Mouse (Mus musculus) heart, postnatal 25 days (tissue): ENCODE measurements around the gene Dhx33. TPM values are rescaled to one million over a fixed set of nuclear protein-coding genes. Genes with fewer than 3 reads are reported as not detected.

Experiments
- DNase-seq: peaks from one replicate; pipeline ENCODE4 v3.0.0; 2022; ENCODE audit warnings: low spot score
- intact Hi-C: fragments of 180-260 bp; cut with DNase I; formaldehyde crosslinking; loops from one replicate; pipeline ENCODE4 v1.15.1; 2025
- total RNA-seq, 2 experiments: library from RNA; stranded (reverse); gene quantifications; 2 replicates each; pipeline ENCODE4 v1.2.3; 2021

Dhx33 gene
- total RNA-seq, 2 experiments from 2014 or later, result 8.1 to 9.3 TPM

DNA sequence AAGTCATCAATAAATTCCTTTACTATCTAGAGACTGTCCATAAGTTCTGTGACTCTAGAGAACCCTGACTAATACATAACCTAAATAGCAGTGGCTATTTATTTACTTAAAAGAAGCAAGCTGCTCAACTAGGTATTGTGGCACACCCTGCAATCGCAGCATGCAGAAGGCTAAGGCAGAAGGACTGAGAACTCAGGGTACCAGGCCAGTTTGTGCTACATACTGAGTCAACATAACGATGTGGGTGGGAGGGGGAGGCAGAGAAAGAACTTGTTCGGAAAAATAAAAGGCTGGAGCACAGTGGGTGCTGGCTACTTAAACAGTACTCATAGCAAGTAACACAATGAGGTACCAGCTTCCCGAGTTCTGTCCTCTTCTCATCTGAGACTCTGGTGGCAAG, 3.1 kb downstream of the Dhx33 start:
- intact Hi-C loops, result no loop called here
- no peak for DNase-seq

DNA sequence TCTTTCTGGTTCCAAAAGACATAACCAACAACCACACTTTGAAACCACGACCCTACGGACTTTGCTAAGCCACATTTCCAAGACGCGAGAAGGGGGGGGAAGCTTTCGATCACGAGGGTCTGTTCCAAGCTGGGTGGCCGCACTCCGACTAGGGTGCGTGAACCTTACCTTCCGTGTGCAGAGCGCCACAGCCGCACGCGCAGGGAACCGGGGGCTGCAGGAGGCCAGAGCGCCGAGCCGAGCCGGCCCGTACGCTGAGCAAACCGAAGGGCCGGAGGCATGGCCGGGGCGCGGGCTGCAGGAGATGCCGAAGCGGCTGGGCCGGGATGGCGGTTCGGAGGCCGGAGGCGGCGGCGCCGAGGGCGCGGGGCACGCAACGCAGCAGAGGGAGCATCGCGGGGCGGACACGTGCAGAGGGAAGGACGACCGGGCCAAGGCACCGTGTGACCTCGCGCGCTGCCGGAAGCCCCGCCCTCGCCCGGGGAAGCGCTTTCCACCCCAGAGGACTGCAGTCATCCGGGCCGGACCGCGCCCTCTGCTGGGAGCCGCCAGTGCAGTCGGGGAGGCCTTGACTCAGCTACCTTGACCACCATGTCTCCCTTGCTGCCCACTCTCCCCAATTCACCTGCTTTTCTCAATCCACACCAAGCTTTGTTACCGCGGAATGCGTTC, 21.5 kb downstream of the Dhx33 start, which contains the start of gene C1qbp:
C1qbp (minus strand) TSS at position 470 of the 672 bp plus-strand sequence.
- peak; percentile 82 for DNase-seq
- intact Hi-C loops, result loop anchor here (1.0 to 5.0 kb wide), 2 partner anchors 21 to 70 kb away; no protein-coding TSS in a partner anchor

DNA sequence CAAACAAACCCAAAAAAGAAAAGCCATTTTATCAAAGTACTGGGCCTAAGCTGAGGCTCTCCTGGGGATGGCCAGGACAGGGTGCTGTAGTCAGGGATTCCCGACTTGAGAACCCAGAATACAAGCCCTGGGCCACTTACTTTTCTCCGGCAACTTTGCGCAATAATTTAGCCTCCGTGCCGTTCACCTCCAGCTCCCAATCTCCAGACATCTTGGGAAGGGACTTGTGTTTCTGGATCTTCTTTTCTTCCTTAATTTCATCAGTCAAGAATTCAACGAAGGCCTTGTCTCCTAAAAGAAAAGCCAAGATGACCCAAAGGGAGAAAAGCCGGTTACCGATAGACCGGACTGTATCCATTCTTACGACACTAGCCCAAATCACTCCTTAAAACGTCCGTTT, 22.2 kb downstream of the Dhx33 start:
- intact Hi-C loops, result loop anchor here (5.0 kb wide), 1 partner anchor 70 kb away; no protein-coding TSS in a partner anchor
- no peak for DNase-seq

DNA sequence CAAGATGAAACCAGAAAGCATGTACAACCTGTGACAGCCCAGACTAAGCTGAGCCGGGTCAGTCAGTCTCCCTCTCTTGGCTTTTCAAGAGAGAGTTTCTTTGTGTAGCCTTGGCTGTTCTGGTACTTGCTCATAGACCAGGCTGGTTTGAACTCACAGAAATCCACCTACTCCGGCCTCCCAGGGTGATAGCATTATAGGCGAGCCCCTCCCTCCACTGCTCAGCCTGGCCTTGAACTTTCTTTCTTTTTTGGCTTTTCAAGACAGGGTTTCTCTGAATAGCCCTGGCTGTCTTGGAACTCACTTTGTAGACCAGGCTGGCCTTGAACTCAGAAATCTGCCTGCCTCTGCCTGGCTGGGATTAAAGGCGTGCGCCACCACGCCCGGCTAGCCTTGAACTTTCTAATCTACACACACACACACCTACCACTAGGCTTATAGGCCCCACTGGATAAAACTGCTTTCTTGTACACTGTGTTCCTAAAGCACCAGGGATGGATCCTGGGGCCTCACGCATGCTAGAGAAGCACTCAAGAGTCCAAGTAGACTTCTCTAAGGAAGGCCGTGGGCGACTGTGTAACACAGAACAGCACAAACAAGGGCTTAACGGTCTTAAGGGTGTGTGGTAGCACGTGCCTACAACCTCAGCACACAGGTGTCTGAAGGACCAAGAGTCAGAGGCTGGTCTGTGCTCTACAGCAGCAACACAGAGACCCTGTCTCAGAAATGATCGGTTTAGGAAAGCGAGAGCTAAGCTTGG, 23.3 kb downstream of the Dhx33 start:
- intact Hi-C loops, result loop anchor here (5.0 kb wide), 1 partner anchor 71 kb away; no protein-coding TSS in a partner anchor
- DNase-seq, result no peak

DNA sequence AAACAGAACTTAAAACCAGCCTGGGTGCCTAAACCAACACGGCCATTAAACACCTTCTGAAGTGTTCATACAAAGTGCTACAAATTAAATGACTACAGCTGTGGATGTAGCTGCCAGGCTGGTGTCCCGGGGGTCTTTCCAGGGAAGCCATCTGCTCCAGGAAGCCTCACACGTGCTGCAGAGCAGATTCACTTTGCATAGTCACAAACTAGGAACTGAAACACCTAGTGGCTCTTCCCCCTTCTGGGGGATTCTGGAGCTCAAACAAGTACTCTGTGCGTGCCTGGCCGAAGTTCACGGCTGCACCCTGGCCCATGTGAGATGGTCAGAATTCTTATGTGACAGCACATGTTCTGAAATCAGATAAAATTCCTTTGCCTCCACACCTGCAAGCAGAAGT, 24.0 kb downstream of the Dhx33 start:
- intact Hi-C loops, result loop anchor here (5.0 kb wide), 1 partner anchor 72 kb away; no protein-coding TSS in a partner anchor
- DNase-seq, result no peak

DNA sequence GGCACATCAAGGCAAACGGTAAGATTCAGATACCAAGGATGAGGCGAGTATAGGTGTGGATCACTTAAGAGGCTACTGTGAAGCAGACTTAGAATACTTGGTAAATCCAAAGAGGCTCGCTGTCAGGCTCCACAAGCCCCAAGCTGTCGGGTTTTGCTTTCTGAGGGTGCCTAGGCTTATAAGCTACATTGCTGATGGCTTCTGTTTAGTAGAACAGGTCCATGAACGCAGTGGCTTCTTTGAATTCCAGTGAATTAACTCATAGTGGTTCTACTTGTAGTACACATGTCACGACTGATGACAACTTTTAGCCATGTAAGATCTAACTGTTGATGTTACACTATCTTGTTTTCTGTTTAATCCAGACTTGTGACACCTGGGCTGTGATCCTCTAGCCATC, 26.9 kb downstream of the Dhx33 start:
- intact Hi-C loops, result no loop called here

DNA sequence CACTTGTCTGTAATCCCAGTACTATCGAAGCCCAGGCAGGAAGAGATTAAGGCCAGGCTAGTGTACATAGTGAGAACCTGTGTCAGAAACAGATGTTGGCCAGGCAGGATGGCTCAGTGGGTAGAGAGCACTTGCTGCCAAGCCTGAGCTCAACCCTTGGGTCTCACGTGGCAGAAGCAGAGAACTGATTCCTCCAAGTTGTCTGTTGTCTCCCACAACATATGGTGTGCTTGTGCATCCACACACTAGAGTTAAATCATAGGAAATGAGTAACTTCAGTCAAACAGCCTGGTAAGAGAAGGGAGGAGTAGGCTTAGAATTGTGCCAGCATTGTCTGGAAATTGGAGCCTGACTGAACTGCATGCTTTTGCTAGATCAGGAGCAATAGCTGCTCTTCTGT, 29.0 kb downstream of the Dhx33 start:
- intact Hi-C loops, result no loop called here
- no peak for DNase-seq

More for the DNA sequence above, 26.9 kb downstream of the Dhx33 start:
- no peak for DNase-seq

DNA sequence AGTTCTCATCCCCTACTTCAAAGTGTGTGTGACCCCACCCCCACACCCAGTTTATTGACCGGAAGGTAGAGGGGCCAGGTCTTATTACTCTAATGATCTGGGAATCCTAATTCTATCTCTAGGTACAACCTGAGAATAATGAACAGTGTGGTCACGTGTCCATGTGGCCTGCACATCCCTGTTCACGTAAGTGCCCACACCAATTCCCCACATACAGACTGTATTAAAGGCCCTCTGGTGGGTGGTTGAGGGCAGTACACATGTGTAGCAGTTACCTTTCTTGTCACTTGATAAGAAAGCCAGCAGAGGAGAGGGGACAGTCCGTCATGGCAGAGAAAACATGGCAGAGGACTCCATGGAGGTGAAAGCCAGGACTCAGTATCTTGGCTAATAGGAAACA, 30.3 kb downstream of the Dhx33 start:
- intact Hi-C loops, result loop anchor here (5.0 kb wide), 1 partner anchor 43 kb away; the partner anchor contains the start of genes Derl2 and Mis12
- DNase-seq, result no peak

DNA sequence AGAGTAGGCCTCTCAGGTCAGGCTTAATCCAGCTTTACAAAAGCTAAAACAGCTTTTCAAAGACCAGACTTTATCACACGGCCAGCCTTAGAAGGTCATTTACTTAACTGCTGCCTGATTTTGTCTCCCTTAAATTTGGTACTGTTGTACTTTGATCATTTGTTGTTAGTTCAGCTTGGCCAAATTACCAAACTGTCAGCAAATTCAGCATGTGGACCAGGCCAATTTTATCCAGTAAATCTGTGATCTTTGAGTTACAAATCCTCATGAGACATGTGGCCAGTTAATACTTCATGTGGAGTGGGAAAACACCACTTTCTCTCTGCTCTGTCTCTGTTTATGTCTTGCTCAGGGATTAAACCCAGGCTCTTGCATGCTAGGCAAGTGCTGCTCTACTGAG, 31.7 kb downstream of the Dhx33 start:
- intact Hi-C loops, result loop anchor here (5.0 kb wide), 1 partner anchor 45 kb away; the partner anchor contains the start of genes Derl2 and Mis12

DNA sequence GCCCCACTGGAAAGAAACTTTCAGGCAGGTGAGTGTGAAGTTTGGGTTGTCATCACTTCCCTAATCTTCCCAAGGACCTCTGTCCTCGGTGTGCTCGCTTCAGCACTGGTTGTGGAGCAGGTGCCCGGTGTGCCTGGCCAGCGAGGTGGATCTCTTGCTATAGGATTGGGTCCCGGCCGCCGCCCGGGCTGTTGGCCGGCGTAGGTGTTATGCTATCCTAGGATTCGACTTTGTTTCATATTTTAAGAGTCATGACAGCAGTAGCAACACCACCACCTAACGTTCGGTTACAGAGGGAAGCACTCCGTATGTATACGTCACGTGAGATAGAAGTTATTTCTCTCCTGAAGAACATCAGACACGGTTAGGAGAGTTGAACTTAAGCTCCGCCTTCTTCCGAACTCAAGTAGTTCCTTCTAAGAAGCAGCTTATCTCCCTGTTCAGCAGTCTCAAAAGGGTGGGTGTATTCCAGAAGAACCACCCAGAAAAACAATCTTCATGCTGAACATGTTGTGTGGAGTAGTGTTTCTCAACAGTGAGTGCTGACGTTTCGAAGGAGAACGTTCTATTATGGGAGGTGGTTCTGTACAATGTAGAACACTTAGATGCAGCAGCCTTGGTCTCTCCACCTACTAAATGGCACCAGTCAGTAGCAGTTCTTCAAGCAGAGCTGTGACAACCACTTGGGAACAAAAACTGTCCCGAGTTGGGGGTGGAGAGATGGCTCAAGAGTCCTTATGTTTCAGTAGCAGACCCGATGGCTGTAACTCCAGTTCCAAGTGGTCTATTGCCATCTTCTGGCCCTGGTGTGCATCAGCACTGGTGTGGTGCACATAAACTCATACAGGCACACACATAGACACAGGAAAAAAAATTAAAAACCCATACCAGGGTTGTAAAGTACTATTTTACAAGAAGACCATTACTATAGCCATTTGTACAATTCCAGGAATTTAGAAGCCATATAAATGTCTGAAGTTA, 33.4 kb downstream of the Dhx33 start:
- intact Hi-C loops, result loop anchor here (5.0 kb wide), 1 partner anchor 46 kb away; the partner anchor contains the start of genes Derl2 and Mis12
- no peak for DNase-seq

More for the DNA sequence above, 31.7 kb downstream of the Dhx33 start:
- DNase-seq, result no peak

DNA sequence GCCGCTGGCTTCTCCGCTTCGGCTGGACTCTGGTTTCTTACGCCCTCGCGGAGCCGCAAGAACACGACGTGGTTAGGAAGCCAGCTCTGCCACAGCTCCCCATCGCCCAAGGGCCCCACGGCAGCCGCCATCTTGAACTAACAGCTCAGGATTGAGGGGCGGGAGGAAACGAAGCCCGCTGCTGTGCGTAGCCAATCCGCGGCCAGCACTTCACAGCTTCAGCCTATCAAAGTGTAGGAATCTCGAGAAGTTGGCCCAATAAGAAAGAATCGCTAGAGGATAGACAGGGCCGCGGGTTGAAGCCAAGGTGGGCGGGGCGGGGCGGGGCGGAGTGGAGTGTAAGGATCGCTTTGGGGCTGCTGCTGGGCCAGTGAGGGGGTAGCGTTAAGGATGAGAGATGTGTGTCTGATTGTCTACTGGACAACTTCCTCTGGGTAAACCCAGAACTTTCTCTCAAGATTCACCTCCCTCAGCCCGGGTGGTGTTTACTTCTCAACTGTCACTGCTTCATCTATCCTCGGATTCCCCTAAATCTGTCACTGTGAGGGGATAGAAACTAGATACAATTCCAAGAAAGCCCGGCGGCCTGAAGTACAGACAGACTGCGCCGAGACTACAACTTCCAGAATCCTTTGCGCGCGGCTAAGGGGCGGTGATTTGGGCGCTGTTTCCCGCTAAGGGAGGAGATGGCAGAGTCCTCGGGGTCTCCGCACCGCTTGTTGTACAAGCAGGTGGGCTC, 34.2 kb downstream of the Dhx33 start, which contains the start of the genes Nup88 and Rpain:
Nup88 (minus strand) TSS at position 153 of the 739 bp plus-strand sequence.
Rpain (plus strand) TSS at position 393 of the 739 bp plus-strand sequence.
- intact Hi-C loops, result loop anchor here (5.0 kb wide), 1 partner anchor 47 kb away; the partner anchor contains the start of genes Derl2 and Mis12
- DNase-seq, result peak; percentile 92

DNA sequence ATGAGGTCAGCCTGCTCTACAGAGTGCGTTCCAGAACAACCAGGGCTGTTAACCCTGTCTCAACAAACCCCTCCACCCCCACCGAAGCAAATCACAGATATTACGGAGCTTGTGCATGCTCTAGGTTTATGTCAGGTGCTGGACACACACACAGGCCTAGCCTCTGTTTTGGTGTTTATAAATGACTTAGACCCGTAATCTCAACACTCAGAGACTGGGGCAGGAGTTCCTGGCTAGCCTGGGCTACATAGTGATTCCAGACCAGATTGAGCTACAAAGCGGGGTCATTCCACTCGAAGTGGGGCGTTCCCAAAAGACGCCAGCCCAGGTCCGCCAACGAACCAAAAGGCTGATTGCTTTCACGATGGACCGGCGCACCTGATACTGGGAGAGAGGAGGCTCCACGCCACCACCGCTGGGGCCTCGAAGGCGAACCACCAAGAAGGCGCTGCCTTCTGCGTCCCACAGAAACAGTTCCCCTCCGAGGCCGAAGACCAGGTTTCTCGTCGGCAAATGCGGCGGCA, 34.9 kb downstream of the Dhx33 start:
- no peak for DNase-seq
- intact Hi-C loops, result no loop called here

DNA sequence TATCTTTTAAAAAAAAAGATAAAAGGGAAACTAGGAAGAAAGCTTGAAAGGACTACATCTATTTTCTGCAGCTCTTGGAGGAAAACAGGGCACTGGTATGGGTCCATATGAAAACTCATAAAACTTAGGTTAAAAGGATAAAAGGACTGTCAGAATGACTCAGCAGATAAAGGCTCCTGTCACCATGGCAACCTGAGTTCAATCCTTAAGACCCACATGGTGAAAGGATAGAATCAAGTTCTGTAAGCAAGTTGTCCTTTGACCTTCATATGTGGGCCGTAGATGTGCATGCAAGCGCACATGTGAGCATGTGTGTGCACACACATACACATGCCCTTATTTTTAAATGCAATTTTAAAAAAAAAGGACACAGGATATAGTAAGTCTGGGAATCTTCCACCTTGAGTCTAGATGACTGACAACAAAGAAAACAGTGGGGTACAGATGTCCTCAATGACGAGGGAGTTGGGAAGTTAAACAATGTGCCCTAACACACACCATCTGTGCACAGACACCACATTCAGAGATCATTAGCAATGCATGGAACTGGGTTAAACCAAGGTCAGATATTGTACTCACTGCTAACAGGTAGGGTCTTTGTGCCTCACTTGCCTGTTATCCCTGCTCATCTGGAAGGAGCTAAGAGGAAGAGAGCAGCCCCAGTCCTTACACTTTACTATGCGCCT, 39.9 kb downstream of the Dhx33 start:
- intact Hi-C loops, result no loop called here
- no peak for DNase-seq

DNA sequence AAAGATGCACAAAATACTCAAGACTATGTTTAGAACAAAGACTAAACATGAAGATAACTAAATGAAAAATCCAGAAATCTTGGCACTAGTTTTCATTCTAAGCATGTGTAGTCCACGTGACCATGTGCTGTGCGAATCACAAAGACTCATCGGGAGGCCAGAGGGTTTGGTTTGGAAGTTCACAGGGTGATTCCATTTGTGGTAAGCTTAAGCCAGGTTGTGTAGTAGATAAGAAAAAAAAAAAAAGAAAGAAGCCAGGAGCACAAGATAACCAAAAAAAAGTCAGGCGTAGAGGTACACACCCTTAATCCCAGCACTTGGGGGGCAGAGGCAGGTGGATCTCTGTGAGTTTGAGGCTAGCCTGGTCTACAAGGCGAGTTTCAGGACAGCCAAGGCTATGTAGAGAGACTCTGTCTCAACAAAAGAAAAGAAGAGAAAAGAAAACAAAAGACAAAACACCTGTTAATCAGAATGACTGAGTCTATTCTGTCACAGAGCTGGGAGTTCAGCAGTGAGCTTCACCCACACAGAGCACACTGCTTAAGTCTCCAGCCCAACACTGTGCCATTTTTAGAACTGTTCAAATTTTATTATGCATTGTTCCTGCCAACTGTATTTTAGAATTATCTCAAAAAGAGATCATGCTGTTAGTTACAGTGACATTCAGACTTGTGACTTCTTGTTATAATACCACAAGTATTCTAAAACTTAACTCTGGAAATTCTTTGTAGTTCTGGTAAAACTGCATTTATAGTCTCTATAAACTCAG, 43.3 kb downstream of the Dhx33 start:
- DNase-seq, result no peak
- intact Hi-C loops, result no loop called here

DNA sequence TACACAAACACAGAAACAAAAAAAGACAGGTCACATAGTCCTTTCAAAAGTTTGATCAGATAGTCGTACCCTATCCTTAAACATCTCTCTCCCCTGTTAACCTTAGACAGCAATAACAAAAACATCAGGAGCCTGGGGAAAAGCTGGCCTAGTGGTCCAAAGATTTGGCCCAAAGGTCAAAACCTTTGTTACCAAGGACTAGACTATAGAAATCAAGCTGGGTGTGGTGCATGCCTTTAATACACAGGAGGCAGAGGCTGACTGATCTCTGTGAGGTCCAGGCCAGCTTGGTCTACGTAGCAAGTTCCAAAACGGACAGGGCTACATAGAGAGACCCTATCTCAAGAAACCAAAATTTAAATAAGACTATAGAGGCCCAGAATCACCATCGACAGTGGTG, 49.5 kb downstream of the Dhx33 start:
- intact Hi-C loops, result no loop called here
- DNase-seq, result no peak

DNA sequence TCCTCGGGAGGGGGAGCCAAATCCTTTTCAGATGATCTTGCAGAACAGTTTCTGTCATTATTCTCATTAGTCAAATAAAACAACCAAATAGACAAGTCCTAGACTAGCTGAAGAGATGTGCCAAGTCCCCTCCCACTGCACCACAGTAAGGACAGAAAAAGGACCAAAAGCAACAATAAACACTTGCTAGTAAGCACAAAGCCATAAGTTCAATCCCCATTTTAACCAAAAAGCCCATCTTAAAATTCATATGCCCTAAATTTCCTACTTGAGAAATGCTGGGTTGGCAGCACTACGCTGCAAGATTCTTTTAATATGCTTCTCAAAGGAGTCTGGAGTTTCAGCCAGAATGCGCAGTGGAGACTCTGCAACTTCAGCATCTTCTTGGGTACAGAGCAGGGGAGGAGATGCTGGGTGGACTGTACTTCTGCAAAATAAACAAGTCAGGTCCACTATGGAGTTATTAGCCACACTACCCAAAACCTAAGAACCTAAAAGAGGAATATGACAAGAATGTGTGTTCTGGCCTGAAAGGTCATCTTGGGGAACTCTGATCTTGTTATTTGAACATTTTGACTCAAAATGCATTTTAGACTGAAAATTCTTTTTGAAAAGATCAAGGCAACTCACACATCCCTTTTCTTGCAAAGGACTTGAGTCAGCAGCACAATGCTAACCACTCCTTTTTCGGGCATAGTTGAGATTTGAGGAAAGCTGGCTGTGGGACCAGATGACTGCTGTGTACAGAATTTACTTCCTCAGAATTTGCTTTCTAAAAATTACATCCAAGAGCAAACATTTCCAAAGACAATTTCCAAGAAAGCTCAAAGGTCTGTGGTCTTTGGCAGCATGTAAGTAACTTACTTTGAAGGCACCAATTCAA, 59.1 kb downstream of the Dhx33 start:
- no peak for DNase-seq
- intact Hi-C loops, result no loop called here
